Mouse (Mus musculus) liver, embryonic 13.5 days (tissue): ENCODE results near the gene Olfr1417. TPM values are rescaled to one million over a fixed set of nuclear protein-coding genes. Genes with fewer than 3 reads are reported as not detected.

Source experiments
- ATAC-seq: fragments of 200-750 bp; cut with Nextera tagmentation; 2 replicates; pipeline ENCODE4 v1.8.0; 2017; ENCODE audit warnings: low read depth, mild to moderate bottlenecking, moderate number of reproducible peaks, moderate library complexity
- DNase-seq: peaks from one replicate; pipeline ENCODE4 v3.0.0; 2022
- H3K27ac ChIP-seq: fragments of 300-500 bp; sonication (generic); 2 replicates; pipeline ENCODE4 v1.5.1; 2015; ENCODE audit warnings: moderate library complexity, mild to moderate bottlenecking, inconsistent platforms
- H3K27me3 ChIP-seq: fragments of 300-500 bp; sonication (generic); 2 replicates; pipeline ENCODE4 v1.6.1; 2015; ENCODE audit warnings: mild to moderate bottlenecking, inconsistent platforms
- H3K36me3 ChIP-seq: fragments of 300-500 bp; sonication (generic); 2 replicates; pipeline ENCODE4 v1.6.1; 2015; ENCODE audit warnings: mild to moderate bottlenecking, inconsistent platforms
- H3K4me1 ChIP-seq: fragments of 300-500 bp; sonication (generic); replicated peaks from 2 replicates; pipeline ENCODE4 v1.6.1; 2015; ENCODE audit warnings: inconsistent platforms
- H3K4me2 ChIP-seq: fragments of 300-500 bp; sonication (generic); 2 replicates; pipeline ENCODE4 v1.6.1; 2015; ENCODE audit warnings: inconsistent platforms, mild to moderate bottlenecking, moderate library complexity
- H3K4me3 ChIP-seq: fragments of 300-500 bp; sonication (generic); replicated peaks from 2 replicates; pipeline ENCODE4 v1.5.1; 2015; ENCODE audit warnings: mild to moderate bottlenecking, inconsistent platforms
- H3K9ac ChIP-seq: fragments of 300-500 bp; sonication (generic); 2 replicates; pipeline ENCODE4 v1.6.1; 2015; ENCODE audit warnings: mild to moderate bottlenecking, inconsistent platforms
- H3K9me3 ChIP-seq: fragments of 300-500 bp; sonication (generic); replicated peaks from 2 replicates; pipeline ENCODE4 v1.6.1; 2016; ENCODE audit warnings: inconsistent platforms
- WGBS: fragments of 180-500 bp; shearing (Covaris S2); methylation state at CpG from one replicate; pipeline ENCODE4 v1.1.7; 2015; ENCODE audit not compliant: insufficient replicate concordance; 5-methylcytosine and 5-hydroxymethylcytosine counted together
- polyA plus RNA-seq: library from polyadenylated mRNA; unstranded; fragments of >200 nt; fragmentation: Nextera tagmentation; extraction: Ambion mirVana; gene quantifications from 2 replicates; pipeline ENCODE4 v1.2.1, GENCODE M21; 2015

Olfr1417 gene
- polyA plus RNA-seq, 1 experiment from 2014 or later: not detected

- Histone ChIP-seq H3K27me3 (no peaks in the 10 kb centered on the region), H3K4me2 (no peak overlapping the region), H3K9ac (no peak overlapping the region), H3K27ac (no peak overlapping the region), H3K36me3 (no peaks in the 10 kb centered on the region), H3K4me3 (no peak overlapping the region), H3K4me1 (peaks cover 5% of the 10 kb centered on the region; the same call in 1 of the 2 replicates), H3K9me3 (no peaks in the 10 kb centered on the region)
- DNase-seq (no peak), ATAC-seq (no peak)
- WGBS: 39% methylated on average over 5 of the region's 5 CpGs
These were observed 28.8 kb downstream of the Olfr1417 start for GRCm38 (mm10) chr19:11810003-11810758.

- H3K4me2 ChIP-seq: no peak overlapping the region
- 34% methylated on average over 2 of the region's 2 CpGs for WGBS
- no peaks in the 10 kb centered on the region for H3K27me3 ChIP-seq
- H3K36me3 ChIP-seq: no peaks in the 10 kb centered on the region
- H3K4me3 ChIP-seq: no peak overlapping the region
- H3K9me3 ChIP-seq: no peaks in the 10 kb centered on the region
- DNase-seq (no peak), ATAC-seq (no peak)
- H3K4me1 ChIP-seq: no peaks in the 10 kb centered on the region
- no peak overlapping the region for H3K9ac ChIP-seq
- H3K27ac ChIP-seq: no peak overlapping the region
These were observed 30.6 kb downstream of the Olfr1417 start for GRCm38 (mm10) chr19:11808452-11808851.

GRCm38 (mm10) chr19:11807822-11808221 is 31.2 kb downstream of the Olfr1417 start:
- ATAC-seq (no peak), DNase-seq (no peak)
- 29% methylated on average over 6 of the region's 6 CpGs for WGBS
- Histone ChIP-seq H3K36me3 (no peaks in the 10 kb centered on the region), H3K27ac (no peak overlapping the region), H3K9me3 (no peaks in the 10 kb centered on the region), H3K4me2 (no peak overlapping the region), H3K27me3 (no peaks in the 10 kb centered on the region), H3K9ac (no peak overlapping the region), H3K4me1 (no peaks in the 10 kb centered on the region), H3K4me3 (no peak overlapping the region)

GRCm38 (mm10) chr19:11807251-11807650 is 31.8 kb downstream of the Olfr1417 start:
- H3K36me3 ChIP-seq: no peaks in the 10 kb centered on the region
- no peak for ATAC-seq
- no peak overlapping the region for H3K9ac ChIP-seq
- 7% methylated on average over 2 of the region's 2 CpGs for WGBS
- no peaks in the 10 kb centered on the region for H3K27me3 ChIP-seq
- no peaks in the 10 kb centered on the region for H3K9me3 ChIP-seq
- H3K4me2 ChIP-seq: no peak overlapping the region
- H3K4me1 ChIP-seq: no peaks in the 10 kb centered on the region
- no peak for DNase-seq
- H3K4me3 ChIP-seq: no peak overlapping the region
- H3K27ac ChIP-seq: no peak overlapping the region

DNA sequence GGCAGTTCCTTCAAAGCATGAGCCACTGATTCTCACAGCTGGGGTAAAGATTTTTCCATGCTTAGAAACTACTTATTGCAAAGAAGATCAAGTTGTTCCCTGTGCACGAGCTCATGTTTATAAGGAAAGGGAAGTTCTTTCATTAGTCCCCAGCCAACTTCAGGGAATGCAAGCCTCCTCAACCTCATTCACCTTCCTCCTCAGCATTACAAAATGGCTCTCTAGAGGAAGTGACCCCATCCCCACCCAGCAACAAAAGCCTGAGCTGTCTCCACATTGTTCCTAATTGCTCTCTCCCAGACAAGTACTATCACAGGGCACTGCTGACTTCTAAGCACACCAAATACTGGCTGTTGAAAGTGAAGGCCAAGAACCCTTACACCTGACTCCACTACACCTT is 34.6 kb downstream of the Olfr1417 start:
- Histone ChIP-seq H3K27me3 (no peaks in the 10 kb centered on the region), H3K9ac (no peak overlapping the region), H3K9me3 (no peaks in the 10 kb centered on the region), H3K36me3 (no peaks in the 10 kb centered on the region), H3K4me3 (no peak overlapping the region), H3K4me1 (no peaks in the 10 kb centered on the region), H3K27ac (no peak overlapping the region), H3K4me2 (no peak overlapping the region)
- DNase-seq: no peak
- ATAC-seq: no peak
- 32% methylated on average over 1 of the region's 1 CpGs for WGBS

- H3K36me3 ChIP-seq: no peaks in the 10 kb centered on the region
- DNase-seq (no peak), ATAC-seq (no peak)
- no peaks in the 10 kb centered on the region for H3K9me3 ChIP-seq
- H3K4me3 ChIP-seq: no peak overlapping the region
- H3K27ac ChIP-seq: no peak overlapping the region
- H3K9ac ChIP-seq: no peak overlapping the region
- no peak overlapping the region for H3K4me2 ChIP-seq
- WGBS: 63% methylated on average over 8 of the region's 8 CpGs
- H3K4me1 ChIP-seq: no peaks in the 10 kb centered on the region
- H3K27me3 ChIP-seq: no peaks in the 10 kb centered on the region
These were observed 38.3 kb downstream of the Olfr1417 start for GRCm38 (mm10) chr19:11800531-11801315.

DNA sequence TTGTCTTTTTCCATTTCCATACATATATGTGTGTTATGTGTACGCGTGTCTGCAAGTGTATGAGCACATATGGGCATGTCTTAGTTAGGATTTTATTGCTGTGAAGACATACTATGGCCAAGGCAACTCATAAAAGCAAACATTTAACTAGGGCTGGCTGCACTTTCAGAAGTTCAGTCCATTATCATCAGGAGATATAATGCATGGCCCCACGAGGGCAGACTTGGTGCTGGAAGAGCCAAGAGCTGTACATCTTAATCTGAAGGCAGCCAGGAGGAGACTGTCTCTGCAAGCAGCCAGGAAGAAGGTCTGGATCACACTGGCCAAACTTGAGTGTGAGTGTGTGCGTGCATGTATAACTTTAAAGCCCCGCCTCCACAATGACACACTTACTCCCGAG is 44.6 kb downstream of the Olfr1417 start:
- DNase-seq (no peak), ATAC-seq (no peak)
- Histone ChIP-seq H3K9me3 (no peaks in the 10 kb centered on the region), H3K4me3 (no peak overlapping the region), H3K9ac (no peak overlapping the region), H3K27ac (no peak overlapping the region), H3K27me3 (no peaks in the 10 kb centered on the region), H3K4me2 (no peak overlapping the region), H3K4me1 (no peaks in the 10 kb centered on the region), H3K36me3 (no peaks in the 10 kb centered on the region)
- WGBS: 54% methylated on average over 6 of the region's 6 CpGs

GRCm38 (mm10) chr19:11793741-11794359 is 45.2 kb downstream of the Olfr1417 start:
- ATAC-seq (no peak), DNase-seq (no peak)
- Histone ChIP-seq H3K27ac (no peak overlapping the region), H3K36me3 (no peaks in the 10 kb centered on the region), H3K27me3 (no peaks in the 10 kb centered on the region), H3K9me3 (no peaks in the 10 kb centered on the region), H3K4me3 (no peak overlapping the region), H3K4me1 (no peaks in the 10 kb centered on the region), H3K4me2 (no peak overlapping the region), H3K9ac (no peak overlapping the region)
- WGBS: 55% methylated on average over 2 of the region's 2 CpGs

DNA sequence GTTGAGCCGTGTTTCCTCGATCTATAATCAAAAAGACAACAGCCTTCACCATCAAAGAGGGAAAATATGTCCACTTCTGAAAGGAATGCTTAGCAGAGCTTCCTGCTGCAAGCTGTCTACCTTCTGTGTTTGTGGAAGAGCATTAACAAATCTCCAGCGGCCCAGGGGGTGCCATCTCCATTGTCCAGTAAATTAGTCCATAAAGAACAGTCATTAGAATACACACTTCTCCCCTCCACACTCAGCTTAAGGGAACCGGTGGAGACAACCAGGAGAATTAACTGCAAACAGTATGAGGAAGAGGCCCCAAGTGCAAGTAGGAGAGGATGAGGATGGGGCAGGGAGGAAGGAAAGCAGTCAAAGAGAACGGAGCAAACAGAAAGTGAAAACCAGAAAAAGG is 47.2 kb downstream of the Olfr1417 start:
- Histone ChIP-seq H3K27ac (no peak overlapping the region), H3K4me2 (no peak overlapping the region), H3K9me3 (no peaks in the 10 kb centered on the region), H3K9ac (no peak overlapping the region), H3K4me3 (no peak overlapping the region), H3K4me1 (no peaks in the 10 kb centered on the region), H3K36me3 (no peaks in the 10 kb centered on the region), H3K27me3 (no peaks in the 10 kb centered on the region)
- 46% methylated on average over 5 of the region's 5 CpGs for WGBS
- no peak for ATAC-seq
- DNase-seq: no peak

- no peaks in the 10 kb centered on the region for H3K9me3 ChIP-seq
- H3K27ac ChIP-seq: no peak overlapping the region
- DNase-seq: no peak
- WGBS: 73% methylated on average over 6 of the region's 6 CpGs
- no peaks in the 10 kb centered on the region for H3K4me1 ChIP-seq
- no peak overlapping the region for H3K4me2 ChIP-seq
- no peak for ATAC-seq
- H3K27me3 ChIP-seq: no peaks in the 10 kb centered on the region
- H3K9ac ChIP-seq: no peak overlapping the region
- no peak overlapping the region for H3K4me3 ChIP-seq
- H3K36me3 ChIP-seq: no peaks in the 10 kb centered on the region
These were observed 50.1 kb downstream of the Olfr1417 start for GRCm38 (mm10) chr19:11788876-11789275.

DNA sequence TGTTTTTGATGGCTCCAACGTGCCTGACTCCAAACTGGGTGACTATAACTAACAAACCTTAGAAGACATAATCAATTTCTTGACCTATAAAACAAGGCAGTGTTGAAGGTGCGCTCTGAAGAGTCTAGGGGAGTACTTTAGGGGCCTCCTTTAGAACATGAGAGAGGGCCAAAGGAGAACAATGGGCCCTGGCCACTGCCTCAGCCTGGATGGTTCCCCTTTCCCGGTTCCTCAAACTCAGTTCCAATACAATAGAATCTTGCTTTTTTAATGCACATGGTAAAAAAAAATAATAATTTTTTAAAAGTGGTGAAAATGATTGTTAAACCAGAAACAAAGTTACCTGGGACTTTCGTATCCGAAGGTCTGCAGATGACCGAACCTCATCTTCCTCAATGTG is 51.2 kb downstream of the Olfr1417 start:
- H3K9ac ChIP-seq: no peak overlapping the region
- H3K27ac ChIP-seq: no peak overlapping the region
- 72% methylated on average over 6 of the region's 6 CpGs for WGBS
- no peaks in the 10 kb centered on the region for H3K36me3 ChIP-seq
- ATAC-seq (no peak), DNase-seq (no peak)
- H3K9me3 ChIP-seq: no peaks in the 10 kb centered on the region
- no peak overlapping the region for H3K4me2 ChIP-seq
- no peaks in the 10 kb centered on the region for H3K27me3 ChIP-seq
- H3K4me1 ChIP-seq: no peaks in the 10 kb centered on the region
- H3K4me3 ChIP-seq: no peak overlapping the region
